Mouse (Mus musculus) kidney, postnatal 0 days (tissue): Measurements from ENCODE around the gene Stoml2. TPM values are rescaled to one million over a fixed set of nuclear protein-coding genes. Genes with fewer than 3 reads are reported as not detected.
A peak's percentile ranks its signal among the peaks of the same experiment; 100 is the strongest.

Source experiments
- ATAC-seq: fragments of 200-750 bp; cut with Nextera tagmentation; replicated peaks from 2 replicates; pipeline ENCODE4 v1.8.0; 2017; ENCODE audit warnings: low read depth, moderate number of reproducible peaks, moderate TSS enrichment, moderate library complexity; ENCODE audit not compliant: low FRiP score
- DNase-seq: peaks from one replicate; pipeline ENCODE4 v3.0.0-alpha.2; 2016; ENCODE audit warnings: low spot score
- H3K27ac ChIP-seq: fragments of 300-500 bp; sonication (generic); 2 replicates; pipeline ENCODE4 v1.5.1; 2014; ENCODE audit warnings: mild to moderate bottlenecking
- H3K27me3 ChIP-seq: fragments of 300-500 bp; sonication (generic); 2 replicates; pipeline ENCODE4 v1.6.1; 2014; ENCODE audit warnings: low read length, mixed read lengths; ENCODE audit not compliant: insufficient read depth
- H3K36me3 ChIP-seq: fragments of 300-500 bp; sonication (generic); 2 replicates; pipeline ENCODE4 v1.6.1; 2014; ENCODE audit warnings: low read length, mixed read lengths; ENCODE audit not compliant: insufficient read depth
- H3K4me1 ChIP-seq: fragments of 300-500 bp; sonication (generic); replicated peaks from 2 replicates; pipeline ENCODE4 v1.6.1; 2014; ENCODE audit warnings: antibody characterized with exemption, low read length, mixed read lengths; ENCODE audit not compliant: insufficient read depth
- H3K4me2 ChIP-seq: fragments of 300-500 bp; sonication (generic); 2 replicates; pipeline ENCODE4 v1.6.1; 2014; ENCODE audit warnings: mild to moderate bottlenecking, low read length, moderate library complexity, mixed read lengths
- H3K4me3 ChIP-seq: fragments of 300-500 bp; sonication (generic); replicated peaks from 2 replicates; pipeline ENCODE4 v1.5.1; 2014; ENCODE audit warnings: low read depth, low read length
- H3K9ac ChIP-seq: fragments of 300-500 bp; sonication (generic); 2 replicates; pipeline ENCODE4 v1.6.1; 2014; ENCODE audit warnings: low read depth, low read length
- H3K9me3 ChIP-seq: fragments of 300-500 bp; sonication (generic); replicated peaks from 2 replicates; pipeline ENCODE4 v1.6.1; 2016; ENCODE audit warnings: low read length, inconsistent platforms, mixed read lengths
- CTCF ChIP-seq: IDR thresholded peaks from 2 replicates; pipeline ENCODE4 v1.5.1; 2016; ENCODE audit warnings: antibody characterized with exemption, low read depth, mild to moderate bottlenecking, moderate library complexity
- WGBS: fragments of 180-500 bp; shearing (Covaris S2); extraction: QIAGEN DNeasy Blood & Tissue Kit; methylation state at CpG from one replicate; pipeline ENCODE4 v1.1.7; 2014; 5-methylcytosine and 5-hydroxymethylcytosine counted together
- polyA plus RNA-seq: library from polyadenylated mRNA; unstranded; fragments of >200 nt; fragmentation: Nextera tagmentation; extraction: Ambion mirVana; gene quantifications from 2 replicates; pipeline ENCODE4 v1.2.1, GENCODE M21; 2015

Stoml2 gene
- 253 and 273 TPM in 2 replicates for polyA plus RNA-seq

- H3K9me3 ChIP-seq, result no peaks in the 10 kb centered on the region
- H3K4me1 ChIP-seq, result peaks cover 7% of the 10 kb centered on the region
- WGBS, result under 1% methylated on average over 38 of the region's 38 CpGs
- ATAC-seq (peak; percentile 95), DNase-seq (peak; percentile 100)
- peak; percentile 59 for TF ChIP-seq CTCF
- H3K36me3 ChIP-seq, result peaks cover 43% of the 10 kb centered on the region
- H3K27me3 ChIP-seq, result no peaks in the 10 kb centered on the region
- H3K27ac ChIP-seq, result peak within 1 kb of the TSS; percentile 88
- H3K4me2 ChIP-seq, result peak within 1 kb of the TSS; percentile 79
- H3K9ac ChIP-seq, result peak within 1 kb of the TSS; percentile 73
- peak within 1 kb of the TSS; percentile 64 for H3K4me3 ChIP-seq
Observed at GRCm38 (mm10) chr4:43031237-43031995, at the start of gene Stoml2. Gene Stoml2 (minus strand): TSS chr4:43031710.

- Histone ChIP-seq H3K4me2 (no peak overlapping the region), H3K27me3 (no peaks in the 10 kb centered on the region), H3K4me1 (no peaks in the 10 kb centered on the region), H3K27ac (no peak overlapping the region), H3K4me3 (no peak overlapping the region), H3K9ac (no peak overlapping the region), H3K9me3 (no peaks in the 10 kb centered on the region), H3K36me3 (no peaks in the 10 kb centered on the region)
- peak; percentile 25 for DNase-seq
- no peak for ATAC-seq
- TF ChIP-seq CTCF, result no peak
- 23% methylated on average over 7 of the region's 7 CpGs for WGBS
Observed at GRCm38 (mm10) chr4:43078071-43078718, 46.7 kb upstream of the Stoml2 start.

- Histone ChIP-seq H3K9ac (no peak overlapping the region), H3K27ac (no peak overlapping the region), H3K9me3 (no peaks in the 10 kb centered on the region), H3K27me3 (no peaks in the 10 kb centered on the region), H3K4me1 (no peaks in the 10 kb centered on the region), H3K4me3 (no peak overlapping the region), H3K36me3 (no peaks in the 10 kb centered on the region), H3K4me2 (no peak overlapping the region)
- TF ChIP-seq CTCF, result no peak
- DNase-seq, result peak; percentile 76
- no peak for ATAC-seq
Observed at GRCm38 (mm10) chr4:43074923-43075322, 43.4 kb upstream of the Stoml2 start.

GRCm38 (mm10) chr4:43065471-43065870, 34.0 kb upstream of the Stoml2 start:
- H3K4me2 ChIP-seq, result no peak overlapping the region
- DNase-seq (no peak), ATAC-seq (no peak)
- H3K27ac ChIP-seq, result no peak overlapping the region
- no peak for TF ChIP-seq CTCF
- no peaks in the 10 kb centered on the region for H3K36me3 ChIP-seq
- H3K4me3 ChIP-seq, result no peak overlapping the region
- no peaks in the 10 kb centered on the region for H3K4me1 ChIP-seq
- H3K9me3 ChIP-seq, result no peaks in the 10 kb centered on the region
- no peaks in the 10 kb centered on the region for H3K27me3 ChIP-seq
- WGBS, result 93% methylated on average over 4 of the region's 4 CpGs
- H3K9ac ChIP-seq, result no peak overlapping the region

- no peak overlapping the region; the same call in 1 of the 2 replicates for H3K4me3 ChIP-seq
- H3K36me3 ChIP-seq, result no peaks in the 10 kb centered on the region
- no peaks in the 10 kb centered on the region for H3K9me3 ChIP-seq
- H3K4me2 ChIP-seq, result no peak overlapping the region
- no peak overlapping the region for H3K9ac ChIP-seq
- H3K27me3 ChIP-seq, result no peaks in the 10 kb centered on the region
- no peak for ATAC-seq
- WGBS, result 19% methylated on average over 3 of the region's 3 CpGs
- H3K27ac ChIP-seq, result 0 out of 2 replicates have a peak overlapping the region, but pooled peaks have one; percentile 6
- peak; percentile 26; the same call in 1 of the 2 replicates for TF ChIP-seq CTCF
- peaks cover 4% of the 10 kb centered on the region; the same call in 1 of the 2 replicates for H3K4me1 ChIP-seq
- peak; percentile 89 for DNase-seq
Observed at GRCm38 (mm10) chr4:43060286-43060685, 28.8 kb upstream of the Stoml2 start.

- Histone ChIP-seq H3K36me3 (no peaks in the 10 kb centered on the region), H3K27ac (peak overlapping the region; percentile 85; the same call in 1 of the 2 replicates), H3K4me3 (peak overlapping the region; percentile 82), H3K4me1 (peaks cover 4% of the 10 kb centered on the region; the same call in 1 of the 2 replicates), H3K9me3 (no peaks in the 10 kb centered on the region), H3K27me3 (no peaks in the 10 kb centered on the region), H3K9ac (peak overlapping the region; percentile 80; the same call in 1 of the 2 replicates), H3K4me2 (peak overlapping the region; percentile 90)
- ATAC-seq (no peak), DNase-seq (no peak)
- WGBS, result 20% methylated on average over 3 of the region's 3 CpGs
- TF ChIP-seq CTCF, result no peak
Observed at GRCm38 (mm10) chr4:43059697-43060096, 28.2 kb upstream of the Stoml2 start.
